26 mouse cellular contexts compared by ENCODE assay signal in genomic region chr9:48547233-48547632, GRCm38 (mm10). TPM values are rescaled to one million over a fixed set of nuclear protein-coding genes. Genes with fewer than 3 reads are reported as not detected.
"Had no signal": no experiment of that assay in that cellular context is flagged by ENCODE, and none has a peak within 500 bp of the region (broad histone marks: within the 10 kb centered on the region; RNA-seq: fewer than 3 reads in every experiment).

No protein-coding gene starts in this region.

- ATAC-seq: forebrain, postnatal 0 days; hindbrain, postnatal 0 days; intestine, embryonic 16.5 days had no signal

- H3K9ac ChIP-seq: forebrain, postnatal 0 days; heart, embryonic 13.5 days; heart, embryonic 15.5 days; hindbrain, embryonic 13.5 days; hindbrain, embryonic 15.5 days; kidney, embryonic 15.5 days; limb, embryonic 13.5 days; limb, embryonic 15.5 days had no signal

- H3K36me3 ChIP-seq: heart, embryonic 13.5 days; heart, embryonic 15.5 days; hindbrain, embryonic 13.5 days; hindbrain, embryonic 15.5 days; kidney, embryonic 15.5 days; limb, embryonic 13.5 days; limb, embryonic 15.5 days had no signal

- H3K27me3 ChIP-seq: heart, embryonic 13.5 days; heart, embryonic 15.5 days; hindbrain, embryonic 13.5 days; hindbrain, embryonic 15.5 days; kidney, embryonic 15.5 days; limb, embryonic 13.5 days; limb, embryonic 15.5 days had no signal

- H3K4me1 ChIP-seq: heart, embryonic 13.5 days; heart, embryonic 15.5 days; hindbrain, embryonic 13.5 days; hindbrain, embryonic 15.5 days; kidney, embryonic 15.5 days; limb, embryonic 13.5 days; limb, embryonic 15.5 days had no signal

- H3K4me3 ChIP-seq: heart, embryonic 13.5 days; heart, embryonic 15.5 days; hindbrain, embryonic 13.5 days; hindbrain, embryonic 15.5 days; kidney, embryonic 15.5 days; layer of hippocampus, adult 2 months; limb, embryonic 13.5 days; limb, embryonic 15.5 days had no signal

- DNase-seq: forebrain, postnatal 0 days; gastrocnemius, postnatal 14 days; gastrocnemius, postnatal 36 days; heart, adult 18-20 months; heart, postnatal 14 days; heart, postnatal 36 days; kidney, adult 11 months; kidney, adult 2 months; kidney, adult 9 months; kidney, postnatal 14 days; kidney, postnatal 4 days; layer of hippocampus, postnatal 36 days; left cerebral cortex, postnatal 4 days had no signal

- H3K9me3 ChIP-seq: heart, embryonic 15.5 days; hindbrain, embryonic 13.5 days; hindbrain, embryonic 15.5 days; limb, embryonic 15.5 days had no signal

- H3K27ac ChIP-seq: heart, embryonic 13.5 days; heart, embryonic 15.5 days; hindbrain, embryonic 13.5 days; hindbrain, embryonic 15.5 days; hindbrain, postnatal 0 days; kidney, embryonic 15.5 days; kidney, postnatal 0 days; layer of hippocampus, adult 2 months; limb, embryonic 13.5 days; limb, embryonic 15.5 days had no signal

- H3K4me2 ChIP-seq: heart, embryonic 11.5 days; heart, embryonic 13.5 days; heart, embryonic 15.5 days; hindbrain, embryonic 13.5 days; hindbrain, embryonic 15.5 days; kidney, embryonic 15.5 days; limb, embryonic 13.5 days; limb, embryonic 15.5 days had no signal

RNA-seq across cellular contexts. Expression of gene Nnmt, which starts 57.7 kb away (rescaled TPM):
- total RNA-seq: hematopoietic stem cell, adult 5-6 weeks; hindbrain, postnatal 0 days had no signal
